Mouse (Mus musculus): ENCODE measurements around the gene Lancl1.

The Lancl1 gene

GRCm38 (mm10) chr1:67038246-67038987 lies at the start of gene Lancl1:
Lancl1 (minus strand) TSS chr1:67038872.
- DNase-seq, result peak; percentile 91

- no peak for DNase-seq
These were observed 40.5 kb upstream of the Lancl1 start for GRCm38 (mm10) chr1:67079146-67079545.

GRCm38 (mm10) chr1:67078666-67079065 lies 40.0 kb upstream of the Lancl1 start:
- no peak for DNase-seq

GRCm38 (mm10) chr1:67077739-67078138 lies 39.1 kb upstream of the Lancl1 start:
- no peak for DNase-seq

GRCm38 (mm10) chr1:67067561-67067960 lies 28.9 kb upstream of the Lancl1 start:
- no peak for DNase-seq

- DNase-seq, result no peak
These were observed 26.9 kb upstream of the Lancl1 start for GRCm38 (mm10) chr1:67065347-67066270.

- DNase-seq, result peak; percentile 55
These were observed 22.9 kb upstream of the Lancl1 start for GRCm38 (mm10) chr1:67061456-67062085.

- DNase-seq, result no peak
These were observed 17.1 kb upstream of the Lancl1 start for GRCm38 (mm10) chr1:67055816-67056215.

- DNase-seq, result no peak
These were observed 14.0 kb upstream of the Lancl1 start for GRCm38 (mm10) chr1:67052721-67053120.

GRCm38 (mm10) chr1:67049600-67049999 lies 10.9 kb upstream of the Lancl1 start:
- no peak for DNase-seq

- DNase-seq, result no peak
These were observed 10.0 kb upstream of the Lancl1 start for GRCm38 (mm10) chr1:67048696-67049095.

- no peak for DNase-seq
These were observed 6.4 kb upstream of the Lancl1 start for GRCm38 (mm10) chr1:67045100-67045499.

GRCm38 (mm10) chr1:67042583-67042982 lies 3.9 kb upstream of the Lancl1 start:
- DNase-seq, result no peak

- no peak for DNase-seq
These were observed 411 bp upstream of the Lancl1 start for GRCm38 (mm10) chr1:67039083-67039482.

- no peak for DNase-seq
These were observed 1.5 kb downstream of the Lancl1 start for GRCm38 (mm10) chr1:67037198-67037597.

GRCm38 (mm10) chr1:67033278-67033677 lies 5.4 kb downstream of the Lancl1 start:
- no peak for DNase-seq

- no peak for DNase-seq
These were observed 11.7 kb downstream of the Lancl1 start for GRCm38 (mm10) chr1:67026927-67027511.

GRCm38 (mm10) chr1:67026142-67026541 lies 12.5 kb downstream of the Lancl1 start:
- no peak for DNase-seq

- no peak for DNase-seq
These were observed 15.9 kb downstream of the Lancl1 start for GRCm38 (mm10) chr1:67022767-67023166.

- no peak for DNase-seq
These were observed 16.6 kb downstream of the Lancl1 start for GRCm38 (mm10) chr1:67022051-67022450.

- no peak for DNase-seq
These were observed 18.0 kb downstream of the Lancl1 start for GRCm38 (mm10) chr1:67020637-67021161.

GRCm38 (mm10) chr1:67017101-67017870 lies 21.4 kb downstream of the Lancl1 start:
- no peak for DNase-seq
